Mouse (Mus musculus) C2C12 (cell line): ENCODE measurements around the gene Krt18.

Source experiments
- CTCF ChIP-seq: IDR thresholded peaks from one replicate; pipeline ENCODE4 v1.5.1; 2011; ENCODE audit not compliant: control insufficient read depth, insufficient read depth, insufficient read length
- USF1 ChIP-seq: IDR thresholded peaks from one replicate; pipeline ENCODE4 v1.6.1; 2011; ENCODE audit warnings: low read depth, mild to moderate bottlenecking, control low read depth, moderate library complexity

DNA sequence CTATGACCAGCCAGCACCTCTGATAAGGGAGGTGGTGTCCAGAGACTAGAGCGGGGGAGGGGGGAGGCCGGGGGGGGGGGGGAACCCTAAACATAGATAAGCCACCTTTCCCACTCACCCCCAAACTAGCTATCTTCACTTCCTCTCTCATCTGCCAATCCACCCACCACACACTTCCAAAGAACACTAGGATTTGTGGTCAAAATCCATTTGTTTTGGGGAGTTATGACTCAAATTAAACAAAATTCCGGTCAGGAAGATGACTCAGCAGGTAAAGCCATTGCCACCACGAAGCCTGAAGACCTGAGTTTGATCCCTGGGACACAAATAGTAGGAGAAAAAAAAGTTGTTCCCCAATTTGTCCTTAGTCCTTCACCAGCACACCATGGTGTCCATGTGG lies 13.1 kb upstream of the Krt18 start:
- no peak for TF ChIP-seq USF1
- no peak for TF ChIP-seq CTCF
